Mouse (Mus musculus): ENCODE data around the gene Pgm2l1.

Pgm2l1 gene

GRCm38 (mm10) chr7:100227158-100227875 is at the start of gene Pgm2l1:
TSS of gene Pgm2l1 (plus strand) at chr7:100227394.
- peak; percentile 89 for DNase-seq (ENCODE audit: low read depth, low spot score)

GRCm38 (mm10) chr7:100178016-100178890 is 48.9 kb upstream of the Pgm2l1 start:
- no peak for DNase-seq (ENCODE audit: low read depth, low spot score)

GRCm38 (mm10) chr7:100178891-100179233 is 48.3 kb upstream of the Pgm2l1 start:
- DNase-seq (ENCODE audit: low read depth, low spot score) = no peak

GRCm38 (mm10) chr7:100179394-100179793 is 47.8 kb upstream of the Pgm2l1 start:
- no peak for DNase-seq (ENCODE audit: low read depth, low spot score)

- DNase-seq (ENCODE audit: low read depth, low spot score) = no peak
Measured at GRCm38 (mm10) chr7:100179836-100180407, 47.3 kb upstream of the Pgm2l1 start.

- no peak for DNase-seq (ENCODE audit: low read depth, low spot score)
Measured at GRCm38 (mm10) chr7:100181176-100181575, 46.0 kb upstream of the Pgm2l1 start.

- DNase-seq (ENCODE audit: low read depth, low spot score) = no peak
Measured at GRCm38 (mm10) chr7:100181614-100182013, 45.6 kb upstream of the Pgm2l1 start.

- no peak for DNase-seq (ENCODE audit: low read depth, low spot score)
Measured at GRCm38 (mm10) chr7:100182388-100182787, 44.8 kb upstream of the Pgm2l1 start.

GRCm38 (mm10) chr7:100187601-100188000 is 39.6 kb upstream of the Pgm2l1 start:
- no peak for DNase-seq (ENCODE audit: low read depth, low spot score)

- no peak for DNase-seq (ENCODE audit: low read depth, low spot score)
Measured at GRCm38 (mm10) chr7:100190167-100190566, 37.0 kb upstream of the Pgm2l1 start.

GRCm38 (mm10) chr7:100190778-100191177 is 36.4 kb upstream of the Pgm2l1 start:
- DNase-seq (ENCODE audit: low read depth, low spot score) = no peak

GRCm38 (mm10) chr7:100201191-100201590 is 26.0 kb upstream of the Pgm2l1 start:
- DNase-seq (ENCODE audit: low read depth, low spot score) = no peak

- no peak for DNase-seq (ENCODE audit: low read depth, low spot score)
Measured at GRCm38 (mm10) chr7:100203616-100204015, 23.6 kb upstream of the Pgm2l1 start.

- no peak for DNase-seq (ENCODE audit: low read depth, low spot score)
Measured at GRCm38 (mm10) chr7:100204871-100205270, 22.3 kb upstream of the Pgm2l1 start.

- DNase-seq (ENCODE audit: low read depth, low spot score) = no peak
Measured at GRCm38 (mm10) chr7:100206144-100206543, 21.1 kb upstream of the Pgm2l1 start.

GRCm38 (mm10) chr7:100207886-100208285 is 19.3 kb upstream of the Pgm2l1 start:
- no peak for DNase-seq (ENCODE audit: low read depth, low spot score)

GRCm38 (mm10) chr7:100214310-100214709 is 12.9 kb upstream of the Pgm2l1 start:
- no peak for DNase-seq (ENCODE audit: low read depth, low spot score)

- no peak for DNase-seq (ENCODE audit: low read depth, low spot score)
Measured at GRCm38 (mm10) chr7:100215116-100215732, 12.0 kb upstream of the Pgm2l1 start.

GRCm38 (mm10) chr7:100215976-100216375 is 11.2 kb upstream of the Pgm2l1 start:
- no peak for DNase-seq (ENCODE audit: low read depth, low spot score)

- DNase-seq (ENCODE audit: low read depth, low spot score) = no peak
Measured at GRCm38 (mm10) chr7:100216601-100217565, 10.3 kb upstream of the Pgm2l1 start.
